In the genomic region with DNA sequence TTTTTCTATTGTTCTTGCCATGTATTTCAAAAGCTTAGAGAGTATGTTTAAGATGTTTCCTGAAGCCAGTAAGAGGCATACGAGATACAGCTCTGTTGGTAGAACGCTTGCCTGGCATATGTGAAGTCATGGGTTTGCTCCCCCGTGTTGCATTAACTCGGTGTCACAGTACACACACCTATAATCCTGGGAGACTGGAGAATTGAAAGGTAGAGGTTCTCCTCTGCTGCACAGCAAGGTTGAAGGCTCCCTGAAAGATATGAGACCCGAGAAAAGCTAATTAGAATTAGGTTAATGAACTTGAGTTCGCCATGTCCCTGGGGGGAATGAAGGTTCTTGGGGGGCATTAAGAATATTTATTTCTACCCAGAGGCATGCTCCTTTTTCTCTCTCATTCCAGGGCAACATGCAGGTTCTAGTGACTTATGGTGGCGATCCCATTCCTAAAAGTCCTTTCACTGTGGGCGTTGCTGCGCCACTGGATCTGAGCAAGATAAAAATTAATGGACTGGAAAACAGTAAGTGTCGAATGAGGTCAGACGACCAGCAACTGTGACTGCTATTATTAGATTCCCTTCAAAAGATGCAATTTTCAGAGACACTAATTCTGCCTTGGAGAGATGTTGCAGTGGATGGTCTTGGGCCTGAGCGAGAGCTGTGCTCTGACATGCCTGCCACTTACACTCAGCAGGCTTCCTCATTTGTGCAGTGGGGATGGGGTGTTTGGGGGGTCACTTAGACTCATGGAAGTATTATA, we compare ENCODE assay signal across 14 mouse cellular contexts. TPM values are rescaled to one million over a fixed set of nuclear protein-coding genes. Genes with fewer than 3 reads are reported as not detected.
DNase-seq lines count a peak whose midpoint lies in the region; ATAC-seq and TF ChIP-seq lines count a peak whose summit lies in the region.
"Had no signal": no experiment of that assay in that cellular context is flagged by ENCODE, and none has a peak within 500 bp of the region (broad histone marks: within the 10 kb centered on the region; RNA-seq: fewer than 3 reads in every experiment).

No protein-coding gene starts in this region.

- H3K4me1 ChIP-seq in heart, embryonic 13.5 days = peaks cover 40% of the 10 kb centered on the region
- peaks cover 18% of the 10 kb centered on the region for H3K4me1 ChIP-seq in heart, embryonic 11.5 days (ENCODE audit: control insufficient read depth, insufficient read depth, low read length)
- peaks cover 18% of the 10 kb centered on the region for H3K4me1 ChIP-seq in kidney, adult 2 months (ENCODE audit: control insufficient read depth, insufficient read depth, low read length)
- peaks cover 52% of the 10 kb centered on the region for H3K4me1 ChIP-seq in limb, embryonic 14.5 days (ENCODE audit: control insufficient read depth, insufficient read depth, low read length)
- H3K4me1 ChIP-seq: midbrain, embryonic 15.5 days had no signal

- no peak for ATAC-seq in heart, embryonic 13.5 days (ENCODE audit: extremely low read depth, insufficient number of reproducible peaks, low FRiP score, low TSS enrichment)
- no peak for ATAC-seq in heart, embryonic 11.5 days (replicated peaks; ENCODE audit: insufficient number of reproducible peaks, low FRiP score, low TSS enrichment)
- ATAC-seq in Patski = peak; percentile 92
- no peak for ATAC-seq in limb, embryonic 14.5 days (ENCODE audit: low FRiP score, low read depth)
- ATAC-seq: midbrain, embryonic 15.5 days had no signal

- in situ Hi-C loops in Patski (cut with MboI; ENCODE audit: low pct_unique_long_range_greater_than_20kb) = no loop called here

- CTCF ChIA-PET in Patski (lab: Charles Lee) = interaction anchor here (0.8 to 1.3 kb wide), 8 partner anchors 12 to 92 kb away, joined by 3 to 4 read pairs (median 3); no protein-coding TSS in a partner anchor

- no peak for TF ChIP-seq CTCF in Patski (IDR thresholded peaks at IDR 0.05)
- TF ChIP-seq CTCF in kidney, adult 2 months (conservative IDR thresholded peaks at IDR 0.05; ENCODE audit: insufficient read depth, insufficient read length, low read depth, low read length) = no peak

- H3K9ac ChIP-seq in heart, embryonic 13.5 days = no peak overlapping the region
- no peak overlapping the region for H3K9ac ChIP-seq in heart, embryonic 11.5 days (ENCODE audit: low read depth, low read length)
- no peak overlapping the region for H3K9ac ChIP-seq in limb, embryonic 14.5 days (ENCODE audit: low read depth, low read length, severe bottlenecking)
- H3K9ac ChIP-seq: embryonic facial prominence, embryonic 12.5 days; midbrain, embryonic 15.5 days had no signal

- no peak for TF ChIP-seq POLR2A in kidney, adult 2 months (IDR thresholded peaks at IDR 0.05; ENCODE audit: low read depth, low read length)
- TF ChIP-seq POLR2A in limb, embryonic 14.5 days (IDR thresholded peaks at IDR 0.05; ENCODE audit: borderline replicate concordance, extremely low read depth, insufficient read depth, insufficient read length) = no peak

- no peaks in the 10 kb centered on the region for H3K27me3 ChIP-seq in heart, embryonic 13.5 days (replicated peaks)
- no peaks in the 10 kb centered on the region for H3K27me3 ChIP-seq in heart, embryonic 11.5 days (ENCODE audit: control insufficient read depth, insufficient read depth, low read length)
- H3K27me3 ChIP-seq in Patski = no peaks in the 10 kb centered on the region
- H3K27me3 ChIP-seq in kidney, adult 2 months (replicated peaks; ENCODE audit: control insufficient read depth, insufficient read depth, low read length) = no peaks in the 10 kb centered on the region
- no peaks in the 10 kb centered on the region for H3K27me3 ChIP-seq in limb, embryonic 14.5 days (ENCODE audit: control insufficient read depth, insufficient read depth, low read length)
- H3K27me3 ChIP-seq: embryonic facial prominence, embryonic 12.5 days; midbrain, embryonic 15.5 days had no signal

- no peak overlapping the region for H3K4me2 ChIP-seq in heart, embryonic 13.5 days
- H3K4me2 ChIP-seq in heart, embryonic 11.5 days = no peak overlapping the region
- H3K4me2 ChIP-seq in limb, embryonic 14.5 days (replicated peaks; ENCODE audit: low read depth, low read length, severe bottlenecking) = no peak overlapping the region
- H3K4me2 ChIP-seq: embryonic facial prominence, embryonic 12.5 days; midbrain, embryonic 15.5 days had no signal

- H3K4me3 ChIP-seq in heart, embryonic 13.5 days = no peak overlapping the region
- H3K4me3 ChIP-seq in heart, embryonic 11.5 days (ENCODE audit: low read depth, low read length) = no peak overlapping the region
- no peak overlapping the region for H3K4me3 ChIP-seq in kidney, adult 2 months (ENCODE audit: insufficient read depth, low read depth, low read length)
- H3K4me3 ChIP-seq in limb, embryonic 14.5 days (replicated peaks; ENCODE audit: low read length) = no peak overlapping the region
- H3K4me3 ChIP-seq: embryonic facial prominence, embryonic 12.5 days; midbrain, embryonic 15.5 days had no signal

- peak overlapping the region; percentile 84; the same call in 1 of the 2 replicates for H3K27ac ChIP-seq in heart, embryonic 13.5 days (replicated peaks)
- H3K27ac ChIP-seq in heart, embryonic 11.5 days (ENCODE audit: low read depth, low read length) = no peak overlapping the region
- H3K27ac ChIP-seq in kidney, adult 2 months (ENCODE audit: insufficient read depth, low read depth, low read length) = peak overlapping the region; percentile 45; the same call in 1 of the 2 replicates
- 0 out of 2 replicates have a peak overlapping the region, but pooled peaks have one; percentile 11 for H3K27ac ChIP-seq in limb, embryonic 14.5 days (replicated peaks; ENCODE audit: low read depth, low read length)
- H3K27ac ChIP-seq: midbrain, embryonic 15.5 days had no signal

- H3K9me3 ChIP-seq in heart, embryonic 13.5 days = no peaks in the 10 kb centered on the region
- H3K9me3 ChIP-seq in heart, embryonic 11.5 days (replicated peaks; ENCODE audit: control insufficient read depth, low read length) = no peaks in the 10 kb centered on the region
- no peaks in the 10 kb centered on the region for H3K9me3 ChIP-seq in limb, embryonic 14.5 days (ENCODE audit: control insufficient read depth, low read length)
- H3K9me3 ChIP-seq: embryonic facial prominence, embryonic 12.5 days; midbrain, embryonic 15.5 days had no signal

- POLR2A ChIA-PET in Patski (lab: Charles Lee) = interaction anchor here (0.6 to 1.2 kb wide), 3 partner anchors 19 to 55 kb away, joined by 3 read pairs; no protein-coding TSS in a partner anchor

- WGBS in heart, embryonic 13.5 days = 78% methylated on average over 12 of the region's 12 CpGs
- WGBS in heart, embryonic 11.5 days (ENCODE audit: insufficient replicate concordance) = 77% methylated on average over 12 of the region's 12 CpGs
- WGBS in kidney, adult 2 months = 38% methylated on average over 12 of the region's 12 CpGs
- WGBS in limb, embryonic 14.5 days = 53% methylated on average over 12 of the region's 12 CpGs

- DNase-seq in Patski (ENCODE audit: low read depth, low spot score) = peak; percentile 65
- peak; percentile 58 for DNase-seq in kidney, adult 2 months
- no peak for DNase-seq in limb, embryonic 14.5 days (ENCODE audit: low spot score)
- no peak for DNase-seq in right cerebral cortex, postnatal 36 days (ENCODE audit: low spot score in 2 of 2)
- no peak for DNase-seq in cerebellum, postnatal 36 days
- no peak for DNase-seq in layer of hippocampus, adult 11-12 months (ENCODE audit: low spot score)
- DNase-seq: adrenal gland, postnatal 25 days; cerebellum, adult 8-10 months; gastrocnemius, postnatal 10 days had no signal

- H3K36me3 ChIP-seq in heart, embryonic 13.5 days = peaks cover 66% of the 10 kb centered on the region
- peaks cover 4% of the 10 kb centered on the region; the same call in 1 of the 2 replicates for H3K36me3 ChIP-seq in heart, embryonic 11.5 days (ENCODE audit: control insufficient read depth, insufficient read depth, low read length)
- H3K36me3 ChIP-seq in kidney, adult 2 months (ENCODE audit: control insufficient read depth, insufficient read depth, low read length) = no peaks in the 10 kb centered on the region; the same call in 1 of the 2 replicates
- peaks cover 66% of the 10 kb centered on the region for H3K36me3 ChIP-seq in limb, embryonic 14.5 days (ENCODE audit: control insufficient read depth, insufficient read depth, low read length)

RNA-seq across cellular contexts. Expression of gene Gm45521, which starts 55.4 kb away (rescaled TPM):
- not detected in 2 replicates for polyA plus RNA-seq in heart, embryonic 13.5 days (2015; fragmentation: Nextera tagmentation; extraction: Ambion mirVana)
- polyA plus RNA-seq in heart, embryonic 11.5 days (2014; fragmentation: Nextera tagmentation; extraction: Ambion mirVana) = 0.33 TPM in 1 of 2 replicates, not detected in the other
- polyA plus RNA-seq in Patski (2021) = not detected
- polyA plus RNA-seq in kidney, adult 2 months (2012; rRNA removed) = not detected in 2 replicates
- not detected in 2 replicates for polyA plus RNA-seq in limb, embryonic 14.5 days (2012; rRNA removed)
- not detected in 2 replicates for polyA plus RNA-seq in limb, embryonic 14.5 days (2014; fragmentation: Nextera tagmentation; extraction: Ambion mirVana)
- polyA plus RNA-seq: embryonic facial prominence, embryonic 12.5 days; lung, postnatal 0 days had no signal

Comparison
In these comparisons a context has a peak if more than half of its experiments do, and no peak if none do; other contexts are left out.
1. DNase-seq: peak in Patski (single experiment) and kidney, adult 2 months (single experiment); none in limb, embryonic 14.5 days (single experiment), right cerebral cortex, postnatal 36 days (0 of 2), cerebellum, postnatal 36 days (0 of 2) and layer of hippocampus, adult 11-12 months (single experiment).